Mouse (Mus musculus) ovary, postnatal 36 days (tissue): ENCODE measurements at regions not wholly inside any gene's neighbourhood (a gene's known extent, or its start where the extent isn't known, plus 50 kb on each side); places are given as distances from the start of the nearest gene placed in this dataset.

Experiments used
- DNase-seq: peaks from one replicate; pipeline ENCODE4 v3.0.0; 2022; ENCODE audit warnings: low spot score, mixed read lengths

DNA sequence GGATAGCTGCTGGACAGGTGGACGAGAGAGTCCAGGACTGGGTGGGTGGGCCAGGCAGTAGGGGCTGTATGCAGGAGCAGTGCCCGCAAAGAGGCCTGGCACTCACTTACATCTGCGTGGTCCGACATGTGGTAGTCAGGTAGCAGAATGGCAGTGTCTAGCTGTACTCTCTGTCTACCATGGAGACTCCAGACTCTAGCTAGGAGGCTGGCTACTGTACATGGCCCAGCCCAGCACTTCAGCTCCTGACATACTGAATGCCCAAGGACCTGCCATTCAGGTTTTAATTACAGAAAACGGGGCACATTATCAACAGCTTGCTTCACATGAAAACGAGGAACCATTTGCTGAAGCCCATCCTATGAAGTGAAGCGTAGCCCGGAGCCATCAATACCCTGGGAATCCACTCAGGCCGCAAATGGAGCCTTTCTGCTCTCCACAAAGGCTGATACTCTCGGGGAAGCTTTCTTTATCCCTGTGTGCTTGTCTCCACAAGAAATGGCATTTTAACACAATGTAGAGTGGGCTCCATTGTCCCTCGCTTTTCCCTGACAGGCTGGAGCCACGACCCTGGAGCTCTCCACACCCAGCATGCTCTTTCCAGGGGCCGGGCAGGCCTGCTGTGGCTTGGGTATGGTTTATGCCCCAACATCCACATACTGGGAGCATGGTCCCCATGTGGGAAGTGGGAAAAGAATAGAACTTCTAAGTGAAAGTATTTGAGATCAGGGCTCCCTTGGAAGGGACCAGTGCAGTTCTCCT is 110.6 kb upstream of the A530016L24Rik start:
- no peak for DNase-seq

DNA sequence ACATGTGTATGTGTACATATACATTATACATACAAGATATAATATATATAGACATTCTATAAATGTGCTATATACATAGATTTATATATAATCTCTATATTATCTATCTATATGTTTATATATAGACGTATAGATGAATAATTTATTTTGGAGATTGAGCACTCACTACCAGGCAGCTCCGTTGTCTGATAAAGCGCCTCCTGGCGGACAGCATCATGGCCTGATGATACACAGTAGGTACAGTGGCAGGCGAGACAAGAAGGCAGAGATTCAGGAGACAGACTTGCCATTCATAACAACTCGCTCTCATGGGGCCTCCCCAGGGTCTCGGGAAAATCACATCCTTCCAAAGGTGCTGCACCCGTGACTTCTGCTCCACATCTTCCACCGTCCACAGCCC is 101.4 kb upstream of the A530016L24Rik start:
- no peak for DNase-seq

DNA sequence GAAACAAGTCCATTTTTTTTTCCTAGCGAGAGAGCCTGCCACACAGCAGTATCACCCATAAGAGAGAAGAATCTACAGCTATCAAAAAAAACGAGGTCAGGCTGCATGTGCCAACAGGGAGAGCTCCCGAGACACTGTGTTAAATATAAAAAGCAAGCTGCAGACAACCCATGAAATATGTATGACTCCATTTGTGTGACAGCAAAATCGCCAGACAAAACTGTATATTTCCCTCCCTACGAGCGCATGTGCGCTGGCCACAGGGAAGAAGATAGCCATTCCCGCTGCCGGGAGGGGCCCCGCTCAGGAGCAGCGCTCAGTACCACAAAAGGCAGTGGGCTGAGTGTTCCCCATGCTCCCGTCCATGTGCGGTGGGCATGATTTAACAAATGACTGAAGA is 93.3 kb upstream of the A530016L24Rik start:
- DNase-seq, result no peak

DNA sequence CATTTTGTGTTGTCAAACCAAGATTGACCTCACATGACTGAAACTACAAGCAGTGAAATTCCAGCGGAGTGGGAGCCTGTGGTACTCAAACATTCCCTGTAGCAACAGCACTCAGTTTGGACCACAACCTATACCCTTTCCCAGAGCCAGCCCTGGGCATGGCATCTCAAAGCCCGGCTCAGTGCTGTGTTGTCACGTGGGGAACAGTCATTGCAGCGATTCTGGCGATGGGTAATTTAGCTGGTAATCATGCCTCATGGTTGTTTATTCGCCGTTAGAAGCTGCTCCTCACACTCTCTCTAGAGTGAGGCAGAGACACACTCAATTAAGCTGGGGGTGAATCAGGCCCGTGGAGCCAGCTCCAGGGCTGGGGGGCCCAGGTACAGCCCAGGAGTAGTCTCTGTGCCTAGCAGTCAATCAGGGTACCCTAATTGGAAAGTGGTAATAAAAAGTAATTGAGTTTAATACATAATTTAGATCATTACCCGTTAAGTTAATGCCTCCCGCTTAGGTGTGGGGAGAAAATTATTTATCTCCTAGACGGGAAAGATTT is 85.5 kb upstream of the A530016L24Rik start:
- no peak for DNase-seq

DNA sequence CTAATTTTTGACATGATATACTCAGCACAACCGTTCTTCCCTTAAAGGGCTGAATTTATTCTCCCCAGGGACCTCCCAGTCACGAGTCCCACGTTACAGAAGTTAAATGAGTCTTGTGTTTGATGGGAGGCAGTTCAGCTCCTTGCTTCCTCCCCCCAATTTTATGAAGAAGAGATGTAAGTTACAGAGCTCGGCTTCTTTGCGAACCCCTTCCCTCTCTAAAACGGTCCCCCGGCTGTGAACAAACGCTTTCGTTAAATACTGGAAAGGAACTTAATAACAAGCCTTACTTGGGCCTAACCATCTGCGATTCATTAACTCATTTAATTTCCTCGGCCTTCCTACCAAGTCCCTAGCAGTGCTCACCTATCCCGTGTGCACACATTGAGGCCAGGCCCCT is 84.9 kb upstream of the A530016L24Rik start:
- DNase-seq, result no peak

DNA sequence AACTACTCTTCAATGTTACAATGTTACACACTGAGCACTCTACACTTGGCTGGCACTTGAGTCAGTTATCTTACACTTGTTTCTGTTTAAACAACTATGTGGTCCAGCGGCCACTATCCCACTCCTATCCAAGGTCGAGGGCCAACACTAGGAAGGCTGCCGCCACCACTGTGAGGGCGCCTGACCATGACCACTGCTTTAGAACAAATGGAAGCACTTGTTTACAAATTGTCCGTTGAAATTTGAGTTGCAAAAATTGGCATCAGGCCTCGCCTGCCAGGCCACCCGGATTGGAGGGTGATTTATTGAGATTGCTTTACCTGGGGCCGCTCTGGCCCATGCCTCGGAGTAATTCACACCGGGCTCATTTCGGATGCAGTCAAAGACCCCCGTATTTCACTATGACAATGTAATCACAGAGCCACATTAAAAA is 83.5 kb upstream of the A530016L24Rik start:
- peak; percentile 24 for DNase-seq

DNA sequence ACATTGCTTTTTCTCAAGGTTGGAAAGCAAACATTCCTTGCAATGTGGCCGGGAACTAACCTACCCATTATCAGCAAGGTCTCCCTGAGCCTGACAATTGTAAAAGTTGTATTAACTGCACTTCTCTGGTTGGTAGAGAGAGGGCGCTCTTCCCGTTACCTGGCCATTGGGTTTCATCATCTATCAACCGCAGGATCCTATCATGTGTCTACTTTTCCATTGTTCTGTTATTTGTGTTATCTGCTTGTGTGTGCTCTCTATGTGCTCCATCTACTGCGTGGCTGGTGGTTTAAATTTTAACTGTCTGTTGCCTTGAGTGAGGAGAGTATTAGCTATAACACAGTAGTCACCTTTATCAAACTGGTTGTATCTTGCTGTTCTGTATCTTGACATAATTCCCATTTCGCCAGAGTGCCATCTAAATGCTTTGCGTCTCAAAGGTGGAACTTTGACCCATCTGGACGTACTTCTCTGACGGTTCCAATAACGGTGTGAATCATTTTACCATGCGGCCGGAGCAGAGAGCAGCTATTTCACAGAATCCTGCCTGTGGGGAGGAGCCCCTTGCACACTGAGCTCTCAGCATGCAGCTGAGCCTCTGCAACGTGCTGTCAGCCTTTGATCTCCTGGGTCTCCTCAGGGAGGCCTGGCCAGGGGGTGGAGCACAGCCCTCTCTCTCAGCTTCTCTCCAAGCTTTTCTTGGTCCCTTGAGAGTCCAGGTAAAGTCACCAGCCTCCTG is 77.5 kb upstream of the A530016L24Rik start:
- no peak for DNase-seq

DNA sequence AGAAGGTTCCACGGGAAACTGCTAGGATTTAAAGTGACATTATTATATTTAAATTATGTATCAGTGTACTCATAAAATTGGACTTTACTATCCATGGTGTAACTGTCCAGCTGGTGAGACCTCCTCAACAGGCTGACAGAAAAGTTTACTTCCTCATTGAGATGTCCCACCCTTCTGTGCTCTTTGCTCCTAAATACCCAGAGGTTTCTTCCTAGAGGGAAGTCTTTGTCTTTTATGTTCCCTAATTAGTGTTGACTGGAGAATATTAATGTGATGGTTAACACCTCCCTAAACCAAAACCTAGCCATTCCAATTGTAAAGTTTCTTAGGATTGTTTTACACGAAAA is 76.9 kb upstream of the A530016L24Rik start:
- no peak for DNase-seq

DNA sequence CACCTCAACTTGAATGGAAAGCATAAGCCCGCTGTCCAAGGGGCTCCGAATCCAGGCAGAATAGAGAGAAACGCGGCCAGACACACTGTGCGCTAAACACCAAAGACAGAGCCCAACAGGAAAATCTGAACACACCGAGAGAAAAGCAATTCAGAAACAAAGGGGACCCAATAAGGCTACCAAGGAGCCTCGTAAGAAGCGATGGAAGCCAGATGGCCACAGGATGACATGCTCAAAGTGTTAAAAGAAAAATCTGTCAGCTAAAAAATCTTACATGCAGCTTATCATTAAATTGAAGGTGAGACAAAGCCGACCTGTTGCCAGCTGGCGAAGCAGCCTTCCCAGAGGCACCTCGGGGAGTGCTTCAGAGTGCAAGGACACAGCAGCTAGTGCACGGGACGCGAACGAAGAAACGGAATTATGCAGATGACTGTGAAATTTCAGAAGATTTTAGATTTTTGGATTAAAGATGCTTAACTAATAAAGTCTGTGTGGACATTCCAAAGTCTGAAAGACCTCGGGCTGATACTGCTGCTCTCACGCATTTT is 73.2 kb upstream of the A530016L24Rik start:
- DNase-seq, result no peak

DNA sequence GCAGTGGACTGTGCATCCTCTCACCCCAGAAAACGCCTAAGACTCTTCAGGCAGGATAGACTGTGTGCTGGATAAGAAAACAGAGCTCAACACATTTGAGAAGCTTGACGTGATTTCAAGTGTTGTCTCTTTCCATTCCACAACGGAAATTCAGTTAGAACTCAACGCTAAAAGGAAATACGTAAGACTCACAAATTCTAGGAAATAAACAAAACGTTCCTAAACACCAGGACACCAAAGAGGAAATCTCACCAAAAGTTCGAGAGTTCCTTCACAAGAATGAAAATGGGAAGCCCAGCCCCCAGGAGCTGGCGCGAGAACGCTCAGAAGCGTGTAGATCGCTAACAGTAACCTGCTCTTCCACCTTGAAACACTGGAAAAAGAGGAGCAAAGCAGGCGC is 72.7 kb upstream of the A530016L24Rik start:
- DNase-seq, result no peak

DNA sequence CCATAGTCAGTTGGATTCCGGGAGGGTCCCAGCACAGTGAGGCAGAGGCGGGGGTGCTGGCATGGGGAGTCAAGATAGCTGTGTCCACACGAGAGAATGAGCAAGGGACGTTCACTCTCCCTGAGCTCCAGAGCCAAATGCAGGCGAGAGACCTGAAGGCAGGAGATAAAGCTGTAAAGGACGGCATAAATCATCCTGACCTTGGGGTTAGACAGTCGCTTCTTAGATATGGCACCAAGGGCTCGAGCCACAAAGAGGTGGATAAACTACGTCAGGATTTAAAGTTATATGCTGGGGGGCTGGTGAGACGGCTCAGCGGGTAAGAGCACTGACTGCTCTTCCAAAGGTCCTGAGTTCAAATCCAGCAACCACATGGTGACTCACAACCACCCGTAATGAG is 70.6 kb upstream of the A530016L24Rik start:
- no peak for DNase-seq

DNA sequence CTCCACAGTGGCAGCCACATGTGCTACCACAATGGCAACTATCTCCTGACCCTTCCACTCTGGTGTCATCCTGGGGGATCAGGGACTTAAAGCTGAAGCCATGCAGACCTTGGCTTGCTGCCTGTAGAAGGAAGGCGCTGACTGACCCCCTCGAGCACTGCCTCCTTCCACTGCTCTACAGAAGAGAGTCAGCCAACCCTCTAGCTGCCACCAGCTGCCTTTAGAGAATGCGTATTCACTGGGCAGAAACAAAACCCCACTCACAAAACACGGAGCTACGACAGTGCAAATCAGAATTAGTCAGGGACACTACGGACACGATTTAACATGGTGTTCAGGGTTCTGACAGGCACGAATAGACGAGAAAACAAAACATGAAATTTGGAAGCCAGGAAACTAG is 67.1 kb upstream of the A530016L24Rik start:
- DNase-seq, result no peak

DNA sequence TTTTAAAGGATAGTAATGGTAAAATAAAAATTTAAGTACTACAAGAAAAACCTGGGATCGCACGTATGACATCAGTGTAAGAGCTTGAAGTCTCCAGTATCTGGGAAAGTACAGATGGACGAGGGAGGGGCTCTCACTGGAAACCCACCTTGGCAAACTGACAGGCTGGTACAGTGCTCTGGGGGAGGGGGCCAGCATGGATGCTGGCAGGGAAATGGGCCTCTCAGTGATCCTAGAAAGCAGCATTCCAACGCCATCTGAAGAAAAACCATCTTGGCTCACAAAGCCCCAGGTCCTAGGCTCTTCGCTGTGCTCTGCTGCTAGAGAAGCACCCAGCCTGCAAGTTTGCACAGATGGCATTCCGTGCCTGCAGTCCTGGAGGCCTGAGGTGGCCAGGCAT is 65.1 kb upstream of the A530016L24Rik start:
- no peak for DNase-seq

DNA sequence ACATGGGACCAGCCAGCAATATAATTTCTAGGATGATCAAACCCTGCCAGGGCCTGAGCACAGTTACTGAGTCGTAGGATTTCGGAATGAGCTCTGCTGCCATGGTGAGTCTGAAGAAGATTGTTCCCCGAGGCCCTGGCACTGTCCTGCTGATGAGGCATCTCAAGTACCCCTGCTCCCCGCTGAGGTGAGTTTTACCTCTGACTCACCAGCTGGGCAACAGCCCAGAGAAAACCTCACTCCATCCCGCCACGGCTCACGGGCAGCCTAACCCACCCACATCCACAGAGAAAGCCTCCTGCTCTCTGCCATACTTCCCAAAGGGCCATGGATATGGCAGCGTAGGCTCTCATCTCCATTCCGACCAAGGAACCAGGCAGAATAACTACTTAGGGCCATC is 62.6 kb upstream of the A530016L24Rik start:
- DNase-seq, result no peak

DNA sequence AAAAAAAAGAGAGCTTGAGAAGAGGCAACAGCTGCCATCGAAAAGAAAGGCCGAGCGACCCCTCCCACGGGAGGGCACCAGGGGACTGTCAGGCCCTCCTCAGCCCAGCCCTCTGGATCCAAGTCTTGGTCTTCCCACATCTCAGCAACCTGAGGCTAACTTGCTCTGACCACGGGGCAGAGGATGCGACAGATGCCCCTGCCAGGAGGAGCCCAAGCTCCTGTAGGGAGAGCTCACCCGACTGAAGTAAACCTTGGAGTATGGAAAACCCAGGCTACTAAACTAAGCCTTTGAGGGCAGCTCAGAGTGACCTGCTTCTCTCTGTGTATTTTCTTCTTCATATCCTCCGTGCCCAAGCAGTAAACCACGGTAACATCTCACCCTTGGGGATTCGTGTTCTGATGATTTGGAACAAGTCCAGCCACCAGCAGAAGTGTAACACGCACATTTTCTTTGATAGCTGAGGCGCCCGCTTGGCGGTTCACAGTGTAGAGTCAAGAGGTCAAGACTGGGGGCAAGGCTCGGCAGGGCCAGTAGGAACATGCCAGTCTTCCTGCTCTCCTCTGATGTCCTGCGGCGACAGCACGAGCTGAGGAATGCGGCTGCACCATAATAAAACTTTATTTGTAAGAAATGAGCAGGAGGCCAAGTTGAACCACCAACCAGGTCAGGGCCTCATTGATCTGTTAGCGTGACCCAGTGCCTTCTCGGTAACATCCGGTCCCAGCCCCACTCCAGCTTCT is 59.0 kb upstream of the A530016L24Rik start:
- DNase-seq, result no peak

DNA sequence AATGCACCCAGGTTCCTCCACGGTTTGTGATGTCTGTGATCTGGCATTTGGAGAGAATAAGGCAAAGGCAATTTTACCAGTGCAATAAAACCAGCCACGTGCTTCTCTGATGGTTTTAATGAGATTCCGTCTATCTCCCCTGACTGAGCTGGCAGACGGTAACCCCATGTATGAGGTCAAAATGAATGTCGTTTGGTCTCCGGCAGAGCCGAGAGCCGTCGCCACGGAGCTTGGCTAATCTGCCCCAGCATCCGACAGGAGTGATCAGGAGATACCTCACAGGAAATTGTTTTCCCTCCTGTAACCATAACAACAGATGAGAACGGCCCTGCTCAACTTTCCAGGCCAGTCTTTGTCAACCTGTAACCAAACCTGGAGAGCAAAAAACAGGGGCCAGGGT is 55.9 kb upstream of the A530016L24Rik start:
- DNase-seq, result no peak

DNA sequence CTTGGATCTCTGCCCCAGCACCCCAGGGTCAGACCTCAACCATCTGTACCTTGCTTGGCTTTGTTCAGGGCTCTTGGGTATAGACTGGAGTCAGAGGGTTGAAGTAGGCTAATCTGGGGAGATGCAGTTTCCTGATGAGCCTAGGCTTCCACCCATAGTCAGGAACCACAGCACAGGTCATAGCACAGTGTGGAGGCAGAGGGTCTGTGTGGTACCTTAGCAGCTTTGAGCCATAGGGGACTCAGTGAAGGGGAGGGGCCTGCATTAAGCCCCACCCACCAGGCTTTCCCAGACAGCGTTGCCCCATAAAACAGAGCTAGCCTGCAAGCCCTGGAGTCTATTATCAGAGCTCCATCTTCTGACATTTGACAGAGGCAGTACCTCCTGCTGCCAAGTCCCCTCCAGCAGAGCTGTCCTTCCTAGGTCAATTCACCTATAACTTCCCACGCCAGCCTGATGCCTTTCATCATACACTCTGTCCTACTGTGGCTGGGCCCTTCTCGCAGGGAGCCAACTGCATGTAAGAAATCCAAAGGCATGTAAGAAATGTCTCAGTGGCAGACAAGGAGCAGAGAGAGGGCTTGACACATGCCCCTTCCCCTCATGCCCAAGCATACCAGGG is 54.5 kb upstream of the A530016L24Rik start:
- no peak for DNase-seq

DNA sequence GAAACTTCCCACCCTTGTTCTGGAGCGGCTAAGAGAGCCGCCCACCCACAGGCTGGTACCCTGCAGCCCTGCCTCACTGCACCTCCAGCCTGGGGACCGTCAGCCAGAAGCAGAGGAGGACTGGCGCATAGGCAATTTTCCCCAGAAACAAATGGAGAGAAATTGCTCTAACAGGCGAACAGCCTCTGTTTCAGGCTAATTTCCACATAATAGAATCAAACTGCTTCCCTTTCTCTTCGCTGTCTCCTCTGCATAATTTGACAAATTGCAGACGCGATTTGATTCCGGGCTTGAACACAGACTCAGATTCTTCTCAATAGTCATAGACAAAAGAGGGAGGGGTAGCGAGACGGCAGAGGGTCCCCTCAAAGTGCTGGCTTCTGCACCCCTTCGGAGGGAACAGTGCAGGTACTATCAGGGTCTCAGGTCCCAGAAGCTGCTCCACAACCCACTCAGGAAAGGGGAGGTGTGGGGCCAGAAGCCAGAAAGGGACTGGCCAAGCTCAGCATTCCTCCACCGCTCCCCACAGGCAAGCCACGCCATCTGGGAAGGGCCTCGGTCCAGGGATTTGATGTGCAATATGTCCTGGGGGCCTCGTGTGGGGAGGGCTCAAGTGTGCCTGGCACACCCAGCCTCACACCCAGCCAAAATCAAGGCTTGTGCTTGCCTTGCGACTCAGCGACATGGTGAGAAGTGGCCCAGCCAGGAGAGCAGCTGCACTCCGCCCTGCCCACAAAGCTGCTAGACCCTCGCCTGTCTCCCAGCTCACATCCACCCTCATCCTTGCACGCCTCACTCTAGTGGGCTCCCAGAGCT is 53.7 kb upstream of the A530016L24Rik start:
- no peak for DNase-seq

DNA sequence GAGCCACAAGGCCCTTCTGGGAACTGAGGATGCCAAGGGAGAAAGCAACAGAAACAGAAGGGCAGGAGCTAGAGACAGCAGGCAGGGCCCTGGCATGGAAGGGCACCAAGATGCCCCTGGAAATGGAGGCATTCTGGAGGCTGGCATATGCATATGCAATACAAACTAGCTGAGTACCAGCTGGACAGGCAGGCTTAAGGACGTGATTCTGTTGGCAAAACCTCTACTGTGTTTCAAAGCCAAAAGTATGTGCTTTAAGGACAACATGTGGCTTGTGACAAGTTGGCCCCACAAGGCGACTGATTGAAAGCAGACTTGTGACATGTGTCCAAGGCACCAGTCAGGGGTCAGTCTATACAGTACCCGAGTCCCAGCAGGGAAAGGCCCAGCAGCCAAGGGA is 52.2 kb upstream of the A530016L24Rik start:
- no peak for DNase-seq

DNA sequence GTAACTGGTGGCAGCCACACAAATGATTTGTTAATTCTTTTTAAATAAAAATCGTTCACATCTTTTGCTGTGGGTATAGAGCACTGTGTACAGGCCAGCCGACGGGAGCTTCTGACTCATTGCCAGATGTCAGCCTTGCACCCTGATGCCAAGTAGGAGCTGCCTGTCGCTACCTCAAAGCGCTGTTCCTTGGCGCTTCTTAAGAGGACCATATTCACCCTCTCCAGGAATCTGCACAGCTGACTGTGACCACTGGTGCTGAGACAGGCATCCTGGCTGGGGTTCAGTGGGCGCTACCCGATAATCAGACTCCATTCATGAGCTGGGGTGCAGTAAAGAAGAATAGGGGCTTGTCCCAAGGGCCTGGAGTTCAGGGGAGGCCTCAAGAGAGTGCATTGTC is 51.0 kb upstream of the A530016L24Rik start:
- DNase-seq, result no peak
